9 mouse cellular contexts compared by ENCODE assay signal in genomic region chr3:108257831-108258500, GRCm38 (mm10). TPM values are rescaled to one million over a fixed set of nuclear protein-coding genes. Genes with fewer than 3 reads are reported as not detected.
DNase-seq lines count a peak whose midpoint lies in the region; ATAC-seq and TF ChIP-seq lines count a peak whose summit lies in the region.
"Had no signal": no experiment of that assay in that cellular context is flagged by ENCODE, and none has a peak within 500 bp of the region (broad histone marks: within the 10 kb centered on the region; RNA-seq: fewer than 3 reads in every experiment).

No protein-coding gene starts in this region.

- no peak for DNase-seq in heart, adult 18-20 months
- no peak for DNase-seq in CH12.LX (ENCODE audit: extremely low read depth)
- no peak for DNase-seq in liver, postnatal 0 days
- DNase-seq in left cerebral cortex, adult 18-20 months (ENCODE audit: low spot score in 2 of 2) = no peak
- no peak for DNase-seq in left cerebral cortex, adult 9 months (ENCODE audit: low spot score in 2 of 2)
- no peak for DNase-seq in layer of hippocampus, adult 9-10 months (ENCODE audit: low spot score)

- dilution Hi-C loops in CH12.LX (cut with MboI; ENCODE audit: extremely low pct_ligation_motif_present, extremely low pct_unique_long_range_greater_than_20kb, low sequenced_read_pairs) = no loop called here

- TF ChIP-seq POLR2A in CH12.LX (IDR thresholded peaks at IDR 0.05; ENCODE audit: low read depth, low read length) = no peak

- no peak for ATAC-seq in heart, embryonic 11.5 days (replicated peaks; ENCODE audit: insufficient number of reproducible peaks, low FRiP score, low TSS enrichment)
- ATAC-seq in forebrain, embryonic 15.5 days (replicated peaks) = no peak
- ATAC-seq in liver, postnatal 0 days = no peak

- no peak overlapping the region for H3K27ac ChIP-seq in heart, embryonic 11.5 days (ENCODE audit: low read depth, low read length)
- peak overlapping the region; percentile 44; the same call in 1 of the 2 replicates for H3K27ac ChIP-seq in CH12.LX (ENCODE audit: insufficient read depth, low read depth)
- H3K27ac ChIP-seq in forebrain, embryonic 15.5 days (replicated peaks) = no peak overlapping the region
- peak overlapping the region; percentile 88 for H3K27ac ChIP-seq in liver, postnatal 0 days (ENCODE audit: low read depth)

- no peaks in the 10 kb centered on the region for H3K27me3 ChIP-seq in heart, embryonic 11.5 days (ENCODE audit: control insufficient read depth, insufficient read depth, low read length)
- H3K27me3 ChIP-seq in CH12.LX (replicated peaks) = no peaks in the 10 kb centered on the region
- no peaks in the 10 kb centered on the region for H3K27me3 ChIP-seq in forebrain, embryonic 15.5 days
- no peaks in the 10 kb centered on the region for H3K27me3 ChIP-seq in liver, postnatal 0 days (ENCODE audit: insufficient read depth, low read length)
- H3K27me3 ChIP-seq: Patski had no signal

- peak overlapping the region; percentile 80 for H3K4me3 ChIP-seq in heart, embryonic 11.5 days (ENCODE audit: low read depth, low read length)
- peak overlapping the region; percentile 78 to 94 (median 91) for H3K4me3 ChIP-seq in CH12.LX (replicated peaks in 1 of 3; ENCODE audit: low read depth in 2 of 3, low read length in 2 of 3, poor library complexity in 1 of 3)
- peak overlapping the region; percentile 85 for H3K4me3 ChIP-seq in forebrain, embryonic 15.5 days
- H3K4me3 ChIP-seq in liver, postnatal 0 days (ENCODE audit: low read depth, low read length) = peak overlapping the region; percentile 87

- H3K36me3 ChIP-seq in heart, embryonic 11.5 days (ENCODE audit: control insufficient read depth, insufficient read depth, low read length) = 0 out of 2 replicates have a peak, but pooled peaks cover 3% of the 10 kb centered on the region
- H3K36me3 ChIP-seq in CH12.LX (replicated peaks in 1 of 2; ENCODE audit: control insufficient read depth in 1 of 2, insufficient read depth in 1 of 2, low read length in 1 of 2) = peaks cover 13 to 31% of the 10 kb centered on the region in 2 experiments
- H3K36me3 ChIP-seq in forebrain, embryonic 15.5 days = peaks cover 10% of the 10 kb centered on the region
- H3K36me3 ChIP-seq in liver, postnatal 0 days (replicated peaks; ENCODE audit: insufficient read depth, low read length) = peaks cover 11% of the 10 kb centered on the region

- TF ChIP-seq CTCF in CH12.LX (conservative IDR thresholded peaks at IDR 0.05 in 1 of 2, IDR thresholded peaks at IDR 0.05 in 1 of 2; ENCODE audit: low read depth in 2 of 2, low read length in 2 of 2) = no peak
- no peak for TF ChIP-seq CTCF in liver, postnatal 0 days (IDR thresholded peaks at IDR 0.05; ENCODE audit: low read depth)

- in situ Hi-C loops in CH12.LX (cut with MboI; ENCODE audit: low pct_ligation_motif_present, low pct_unique_long_range_greater_than_20kb, low sequenced_read_pairs) = loop anchor here (10.0 kb wide), 1 partner anchor 93 kb away; no protein-coding TSS in a partner anchor

- peak overlapping the region; percentile 78 for H3K9ac ChIP-seq in heart, embryonic 11.5 days (ENCODE audit: low read depth, low read length)
- peak overlapping the region; percentile 87 for H3K9ac ChIP-seq in CH12.LX (ENCODE audit: insufficient read depth, low read depth)
- H3K9ac ChIP-seq in forebrain, embryonic 15.5 days (replicated peaks) = peak overlapping the region; percentile 83
- peak overlapping the region; percentile 82 for H3K9ac ChIP-seq in liver, postnatal 0 days (replicated peaks)

- TF ChIP-seq RAD21 in CH12.LX (IDR thresholded peaks at IDR 0.05; ENCODE audit: low read depth, low read length) = no peak

- 61% methylated on average over 3 of the region's 3 CpGs for WGBS in heart, embryonic 11.5 days (ENCODE audit: insufficient replicate concordance)
- WGBS in forebrain, embryonic 15.5 days = 80% methylated on average over 3 of the region's 3 CpGs
- 40% methylated on average over 3 of the region's 3 CpGs for WGBS in liver, postnatal 0 days (ENCODE audit: insufficient replicate concordance)

- peak overlapping the region; percentile 70 for H3K4me2 ChIP-seq in heart, embryonic 11.5 days
- H3K4me2 ChIP-seq in CH12.LX (ENCODE audit: insufficient read depth, low read depth, poor library complexity, severe bottlenecking) = peak overlapping the region; percentile 97
- H3K4me2 ChIP-seq in forebrain, embryonic 15.5 days (replicated peaks) = peak overlapping the region; percentile 81
- peak overlapping the region; percentile 92 for H3K4me2 ChIP-seq in liver, postnatal 0 days (ENCODE audit: low read depth, low read length)

- TF ChIP-seq EP300 in CH12.LX (IDR thresholded peaks at IDR 0.05; ENCODE audit: low read length) = no peak
- no peak for TF ChIP-seq EP300 in liver, postnatal 0 days (IDR thresholded peaks at IDR 0.05; ENCODE audit: low read depth)

- peaks cover 13% of the 10 kb centered on the region for H3K4me1 ChIP-seq in heart, embryonic 11.5 days (ENCODE audit: control insufficient read depth, insufficient read depth, low read length)
- H3K4me1 ChIP-seq in CH12.LX (ENCODE audit: control insufficient read depth in 1 of 2, insufficient read depth in 2 of 2) = peaks cover 0 to 24% of the 10 kb centered on the region in 2 experiments; a peak in 2 of 4 replicates
- peaks cover 25% of the 10 kb centered on the region for H3K4me1 ChIP-seq in forebrain, embryonic 15.5 days
- H3K4me1 ChIP-seq in liver, postnatal 0 days (ENCODE audit: insufficient read depth) = peaks cover 17% of the 10 kb centered on the region

- H3K79me2 ChIP-seq in CH12.LX (replicated peaks; ENCODE audit: control insufficient read depth, extremely low read depth, insufficient read depth, poor library complexity, severe bottlenecking) = peaks cover 44% of the 10 kb centered on the region

- H3K9me3 ChIP-seq in heart, embryonic 11.5 days (replicated peaks; ENCODE audit: control insufficient read depth, low read length) = no peaks in the 10 kb centered on the region
- H3K9me3 ChIP-seq in CH12.LX (replicated peaks; ENCODE audit: low read length) = no peaks in the 10 kb centered on the region
- H3K9me3 ChIP-seq in forebrain, embryonic 15.5 days = no peaks in the 10 kb centered on the region
- no peaks in the 10 kb centered on the region for H3K9me3 ChIP-seq in liver, postnatal 0 days (ENCODE audit: low read length)

TF ChIP-seq in CH12.LX, 34 proteins besides CTCF, POLR2A, EP300 and RAD21:
- TF ChIP-seq MAFK (IDR thresholded peaks at IDR 0.05; ENCODE audit: insufficient replicate concordance, low read length) = peak; percentile 80
- peak; percentile 49; the same call in 1 of the 2 replicates for TF ChIP-seq IRF4 (IDR thresholded peaks at IDR 0.05; ENCODE audit: low read depth, low read length)
- TF ChIP-seq USF2 (conservative IDR thresholded peaks at IDR 0.05; ENCODE audit: low read depth, low read length) = no peak

RNA-seq across cellular contexts. Expression of gene Psma5, which starts 1.2 kb away (rescaled TPM):
- 242 TPM in 2 replicates for polyA plus RNA-seq in heart, embryonic 11.5 days (2014; fragmentation: Nextera tagmentation; extraction: Ambion mirVana)
- 10 to 100 TPM; 55.0 to 59.5 TPM for total RNA-seq in heart, adult 18-20 months (2021)
- 245 and 297 TPM in 2 replicates for total RNA-seq in CH12.LX (2012; rRNA removed)
- 341 and 378 TPM in 2 replicates for total RNA-seq in CH12.LX (2014; rRNA removed)
- 251 and 264 TPM in 2 replicates for polyA plus RNA-seq in CH12.LX (2012; ENCODE audit: insufficient read length, low read depth)
- polyA plus RNA-seq in forebrain, embryonic 15.5 days (2015; fragmentation: Nextera tagmentation; extraction: Ambion mirVana) = 260 and 271 TPM in 2 replicates
- 136 and 143 TPM in 2 replicates for polyA plus RNA-seq in liver, postnatal 0 days (2015; fragmentation: Nextera tagmentation; extraction: Ambion mirVana)
- 10 to 100 TPM; 68.9 to 76.7 TPM for total RNA-seq in left cerebral cortex, adult 18-20 months (2021)

RNA-seq across cellular contexts. Expression of gene Sort1, which starts 25.9 kb away (rescaled TPM):
- polyA plus RNA-seq in heart, embryonic 11.5 days (2014; fragmentation: Nextera tagmentation; extraction: Ambion mirVana) = 20.2 and 28.7 TPM in 2 replicates
- 10 to 100 TPM; 18.1 to 25.7 TPM for total RNA-seq in heart, adult 18-20 months (2021)
- total RNA-seq in CH12.LX (2012; rRNA removed) = 0.50 and 1.2 TPM in 2 replicates
- total RNA-seq in CH12.LX (2014; rRNA removed) = 0.15 and 0.31 TPM in 2 replicates
- polyA plus RNA-seq in CH12.LX (2012; ENCODE audit: insufficient read length, low read depth) = 0.52 and 0.90 TPM in 2 replicates
- polyA plus RNA-seq in forebrain, embryonic 15.5 days (2015; fragmentation: Nextera tagmentation; extraction: Ambion mirVana) = 25.7 and 26.0 TPM in 2 replicates
- 3.0 and 3.7 TPM in 2 replicates for polyA plus RNA-seq in liver, postnatal 0 days (2015; fragmentation: Nextera tagmentation; extraction: Ambion mirVana)
- total RNA-seq in left cerebral cortex, adult 18-20 months (2021) = 100 to 1,000 TPM; 305 to 320 TPM

RNA-seq across cellular contexts. Expression of gene Sypl2, which starts 31.5 kb away (rescaled TPM):
- 1.0 and 1.1 TPM in 2 replicates for polyA plus RNA-seq in heart, embryonic 11.5 days (2014; fragmentation: Nextera tagmentation; extraction: Ambion mirVana)
- total RNA-seq in heart, adult 18-20 months (2021) = 1 to 10 TPM; 2.1 to 2.5 TPM
- total RNA-seq in CH12.LX (2012; rRNA removed) (not detected in 2 replicates), CH12.LX (2014; rRNA removed) (not detected in 2 replicates)
- not detected in 2 replicates for polyA plus RNA-seq in CH12.LX (2012; ENCODE audit: insufficient read length, low read depth)
- polyA plus RNA-seq in forebrain, embryonic 15.5 days (2015; fragmentation: Nextera tagmentation; extraction: Ambion mirVana) = 2.3 and 2.7 TPM in 2 replicates
- polyA plus RNA-seq in liver, postnatal 0 days (2015; fragmentation: Nextera tagmentation; extraction: Ambion mirVana) = 0.05 and 0.79 TPM in 2 replicates
- 1 to 10 TPM; 2.3 TPM for total RNA-seq in left cerebral cortex, adult 18-20 months (2021)
- polyA plus RNA-seq: Patski had no signal

RNA-seq across cellular contexts. Expression of gene Atxn7l2, which starts 47.2 kb away (rescaled TPM):
- polyA plus RNA-seq in heart, embryonic 11.5 days (2014; fragmentation: Nextera tagmentation; extraction: Ambion mirVana) = 7.1 and 8.4 TPM in 2 replicates
- 1 to 10 TPM; 2.2 to 2.6 TPM for total RNA-seq in heart, adult 18-20 months (2021)
- 4.2 and 4.5 TPM in 2 replicates for total RNA-seq in CH12.LX (2012; rRNA removed)
- total RNA-seq in CH12.LX (2014; rRNA removed) = 3.4 and 3.8 TPM in 2 replicates
- polyA plus RNA-seq in CH12.LX (2012; ENCODE audit: insufficient read length, low read depth) = 10.7 and 13.3 TPM in 2 replicates
- 32.5 and 33.6 TPM in 2 replicates for polyA plus RNA-seq in forebrain, embryonic 15.5 days (2015; fragmentation: Nextera tagmentation; extraction: Ambion mirVana)
- 1.4 TPM in 2 replicates for polyA plus RNA-seq in liver, postnatal 0 days (2015; fragmentation: Nextera tagmentation; extraction: Ambion mirVana)
- 10 to 100 TPM; 22.9 to 27.9 TPM for total RNA-seq in left cerebral cortex, adult 18-20 months (2021)

RNA-seq across cellular contexts. Expression of gene Cyb561d1, which starts 57.0 kb away (rescaled TPM):
- polyA plus RNA-seq in heart, embryonic 11.5 days (2014; fragmentation: Nextera tagmentation; extraction: Ambion mirVana) = 1.7 and 2.0 TPM in 2 replicates
- 1 to 10 TPM; 5.2 to 5.3 TPM for total RNA-seq in heart, adult 18-20 months (2021)
- total RNA-seq in CH12.LX (2012; rRNA removed) (2.4 and 2.6 TPM in 2 replicates), CH12.LX (2014; rRNA removed) (2.0 and 2.2 TPM in 2 replicates)
- 4.0 and 4.1 TPM in 2 replicates for polyA plus RNA-seq in CH12.LX (2012; ENCODE audit: insufficient read length, low read depth)
- 4.4 and 4.5 TPM in 2 replicates for polyA plus RNA-seq in forebrain, embryonic 15.5 days (2015; fragmentation: Nextera tagmentation; extraction: Ambion mirVana)
- polyA plus RNA-seq in liver, postnatal 0 days (2015; fragmentation: Nextera tagmentation; extraction: Ambion mirVana) = 1.5 and 1.6 TPM in 2 replicates
- total RNA-seq in left cerebral cortex, adult 18-20 months (2021) = 10 to 100 TPM; 20.6 to 21.4 TPM

Comparison
In these comparisons a context has a peak if more than half of its experiments do, and no peak if none do; other contexts are left out.
1. H3K27ac ChIP-seq: peak in CH12.LX (single experiment) and liver, postnatal 0 days (single experiment); none in heart, embryonic 11.5 days (single experiment) and forebrain, embryonic 15.5 days (single experiment).
2. Peak in every context shown above with its lines, with median percentiles within 50 percentile points of each other: H3K4me2 ChIP-seq, H3K4me3 ChIP-seq and H3K9ac ChIP-seq.